Mouse (Mus musculus): ENCODE measurements around the gene Gm17387. TPM values are rescaled to one million over a fixed set of nuclear protein-coding genes. Genes with fewer than 3 reads are reported as not detected.
"Not testable (repeated sequence)": the region's sequence is repeated elsewhere in the genome, so short reads cannot be mapped to it uniquely, and the experiment has no call there.

Gm17387 gene
- polyA plus RNA-seq, 1 experiment = not detected

DNA sequence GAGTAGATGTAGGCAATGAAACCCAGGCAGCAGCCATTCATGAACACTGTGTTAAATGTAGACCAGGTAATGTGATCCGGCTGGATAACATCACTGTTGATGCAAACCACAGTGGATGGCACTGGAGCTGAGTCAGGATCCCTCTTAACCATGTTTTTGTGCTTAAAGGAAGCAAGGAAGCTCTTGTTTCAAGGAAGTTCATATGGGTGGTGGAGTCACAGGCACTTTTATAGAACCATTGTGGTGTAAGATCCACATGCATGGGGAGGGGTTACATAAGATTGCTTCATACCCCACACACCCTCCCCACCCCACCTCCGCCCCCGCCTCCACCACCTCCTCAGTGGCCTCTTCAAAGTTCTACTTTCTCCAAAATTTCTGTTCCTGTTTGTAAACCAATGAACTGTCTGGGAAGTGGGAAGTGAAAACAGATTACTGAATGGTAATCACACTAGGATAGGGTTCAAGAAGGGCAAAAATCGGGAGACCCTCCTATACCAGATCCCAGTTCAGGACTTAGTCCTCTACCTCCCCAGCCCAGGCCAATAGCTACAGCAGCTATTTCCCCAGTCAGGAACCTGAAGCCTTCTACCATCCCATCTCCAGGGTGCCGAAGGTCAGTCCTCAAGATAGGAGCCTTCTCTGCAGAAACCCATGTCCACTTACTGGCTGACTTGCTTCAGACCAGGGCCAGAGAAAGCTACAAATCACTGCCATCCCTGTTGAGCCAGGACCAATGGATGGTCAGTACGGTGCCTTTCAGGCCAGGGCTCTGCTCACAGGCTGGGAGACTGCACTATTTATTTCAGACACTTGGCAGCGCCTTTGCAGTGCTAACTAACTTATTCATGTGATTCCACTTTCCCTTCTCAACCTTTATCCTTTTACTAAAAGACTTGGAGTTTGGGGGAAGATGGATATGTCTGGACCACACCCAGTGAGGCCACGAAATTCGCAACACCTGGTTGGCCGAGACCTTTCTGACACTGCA, 11.9 kb upstream of the Gm17387 start:
- H3K4me1 ChIP-seq (ENCODE audit: control insufficient read depth, insufficient read depth, low read length) = peaks cover 3% of the 10 kb centered on the region; the same call in 1 of the 2 replicates
- H3K27me3 ChIP-seq (ENCODE audit: control insufficient read depth, insufficient read depth, low read length) = no peaks in the 10 kb centered on the region
- TF ChIP-seq POLR2A (IDR thresholded peaks at IDR 0.05; ENCODE audit: control insufficient read depth, low read depth, low read length) (no peak), CTCF (IDR thresholded peaks at IDR 0.05; ENCODE audit: control insufficient read depth, insufficient read depth, insufficient replicate concordance, low read depth, low read length) (no peak)
- no peak overlapping the region for H3K27ac ChIP-seq (ENCODE audit: control insufficient read depth, insufficient read depth, low read depth, low read length)
- no peaks in the 10 kb centered on the region for H3K36me3 ChIP-seq (ENCODE audit: control insufficient read depth, insufficient read depth, low read length)
- H3K4me3 ChIP-seq (ENCODE audit: control insufficient read depth, low read depth, low read length) = no peak overlapping the region

DNA sequence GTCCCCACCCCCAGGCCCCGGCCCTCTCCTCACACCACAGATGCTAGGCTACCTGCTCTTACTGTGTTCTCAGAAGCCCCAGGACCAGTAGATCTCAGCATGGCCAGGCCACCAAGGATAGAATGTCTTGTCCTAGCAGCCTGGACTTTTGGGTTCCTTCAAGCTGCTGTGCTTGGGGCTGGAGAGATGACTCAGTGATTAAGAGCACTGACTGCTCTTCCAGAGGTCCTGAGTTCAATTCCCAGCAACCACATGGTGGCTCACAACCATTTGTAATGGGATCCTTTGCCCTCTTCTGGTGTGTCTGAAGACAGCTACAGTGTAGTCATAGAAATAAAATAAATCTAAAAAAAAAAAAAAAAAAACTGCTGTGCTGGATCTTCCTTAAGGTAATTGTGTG, 11.1 kb upstream of the Gm17387 start, which contains the start of gene Ifitm6:
Gene Ifitm6 (minus strand): TSS at position 101 of the 400 bp plus-strand sequence.
- H3K27ac ChIP-seq (ENCODE audit: control insufficient read depth, insufficient read depth, low read depth, low read length); H3K4me1 ChIP-seq (ENCODE audit: control insufficient read depth, insufficient read depth, low read length); H3K36me3 ChIP-seq (ENCODE audit: control insufficient read depth, insufficient read depth, low read length); H3K27me3 ChIP-seq (ENCODE audit: control insufficient read depth, insufficient read depth, low read length); H3K4me3 ChIP-seq (ENCODE audit: control insufficient read depth, low read depth, low read length): not testable (repeated sequence)

DNA sequence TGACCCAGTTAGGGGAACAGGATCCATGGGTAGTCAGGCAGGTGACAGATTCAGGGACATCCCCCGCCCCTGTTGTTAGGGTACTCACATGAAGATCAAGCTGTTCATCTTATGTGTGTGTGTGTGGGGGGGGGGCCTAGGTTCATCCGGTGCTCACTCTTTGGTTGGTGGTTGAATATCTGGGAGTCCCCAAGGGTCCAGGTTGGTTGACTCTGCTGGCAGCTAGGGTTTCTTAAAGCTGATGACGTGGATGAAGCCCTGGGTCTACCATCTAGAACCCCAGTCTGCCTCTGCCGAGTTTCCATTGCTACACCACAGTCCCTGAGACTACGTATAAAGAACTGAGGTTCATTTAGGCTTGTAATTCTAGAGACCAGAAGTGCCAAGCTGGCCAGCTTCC, 9.9 kb upstream of the Gm17387 start:
- H3K27me3 ChIP-seq (ENCODE audit: control insufficient read depth, insufficient read depth, low read length) = no peaks in the 10 kb centered on the region
- H3K4me1 ChIP-seq (ENCODE audit: control insufficient read depth, insufficient read depth, low read length) = peaks cover 3% of the 10 kb centered on the region; the same call in 1 of the 2 replicates
- H3K4me3 ChIP-seq (ENCODE audit: control insufficient read depth, low read depth, low read length) = no peak overlapping the region
- no peak overlapping the region for H3K27ac ChIP-seq (ENCODE audit: control insufficient read depth, insufficient read depth, low read depth, low read length)
- TF ChIP-seq POLR2A (IDR thresholded peaks at IDR 0.05; ENCODE audit: control insufficient read depth, low read depth, low read length) (no peak), CTCF (IDR thresholded peaks at IDR 0.05; ENCODE audit: control insufficient read depth, insufficient read depth, insufficient replicate concordance, low read depth, low read length) (no peak)
- no peaks in the 10 kb centered on the region for H3K36me3 ChIP-seq (ENCODE audit: control insufficient read depth, insufficient read depth, low read length)

DNA sequence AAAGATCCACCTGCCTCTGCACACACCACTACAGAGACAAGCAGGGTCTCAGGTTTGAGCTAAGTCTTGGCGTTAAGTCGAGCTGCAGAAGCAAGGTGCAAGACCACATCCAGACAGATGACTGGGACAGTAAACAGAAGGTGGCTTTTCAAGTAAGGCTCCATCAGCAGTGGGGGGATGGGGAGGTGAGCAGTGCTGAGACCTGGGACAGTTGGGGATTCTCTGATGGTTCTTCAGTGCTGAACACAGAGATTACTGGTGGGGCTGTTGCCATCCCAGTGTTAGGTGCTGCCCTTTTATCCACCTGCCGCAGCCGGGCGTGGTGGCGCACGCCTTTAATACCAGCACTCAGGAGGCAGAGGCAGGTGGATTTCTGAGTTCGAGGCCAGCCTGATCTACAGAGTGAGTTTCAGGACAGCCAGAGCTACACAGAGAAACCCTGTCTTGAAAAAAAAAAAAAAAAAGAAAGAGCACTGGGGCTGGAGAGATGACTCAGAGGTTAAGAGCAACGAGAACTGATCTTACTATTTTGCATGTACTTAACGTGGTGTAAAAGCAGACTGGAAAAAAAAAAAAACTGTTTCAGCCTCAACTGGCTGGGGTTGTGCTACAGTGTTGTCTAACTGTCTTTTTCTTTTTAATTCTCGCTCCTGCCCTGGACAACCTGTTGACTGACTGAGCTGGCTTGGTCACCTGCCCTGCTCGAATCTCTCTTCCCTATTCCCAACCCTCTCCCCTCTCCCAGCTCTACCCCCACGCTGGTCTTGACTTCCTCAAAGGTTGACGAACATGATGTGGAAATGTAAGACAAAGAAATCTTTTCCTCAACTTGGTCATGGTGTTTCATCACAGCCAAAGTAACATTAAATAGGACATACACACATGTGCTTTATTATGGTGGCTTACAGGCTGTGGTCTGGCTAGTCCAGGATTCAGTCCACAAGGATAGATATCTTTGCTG, 7.2 kb upstream of the Gm17387 start:
- no peaks in the 10 kb centered on the region for H3K36me3 ChIP-seq (ENCODE audit: control insufficient read depth, insufficient read depth, low read length)
- peaks cover 3% of the 10 kb centered on the region; the same call in 1 of the 2 replicates for H3K4me1 ChIP-seq (ENCODE audit: control insufficient read depth, insufficient read depth, low read length)
- H3K27ac ChIP-seq (ENCODE audit: control insufficient read depth, insufficient read depth, low read depth, low read length) = no peak overlapping the region
- TF ChIP-seq CTCF (IDR thresholded peaks at IDR 0.05; ENCODE audit: control insufficient read depth, insufficient read depth, insufficient replicate concordance, low read depth, low read length) = no peak
- no peak for TF ChIP-seq POLR2A (IDR thresholded peaks at IDR 0.05; ENCODE audit: control insufficient read depth, low read depth, low read length)
- H3K27me3 ChIP-seq (ENCODE audit: control insufficient read depth, insufficient read depth, low read length) = no peaks in the 10 kb centered on the region
- H3K4me3 ChIP-seq (ENCODE audit: control insufficient read depth, low read depth, low read length) = no peak overlapping the region

DNA sequence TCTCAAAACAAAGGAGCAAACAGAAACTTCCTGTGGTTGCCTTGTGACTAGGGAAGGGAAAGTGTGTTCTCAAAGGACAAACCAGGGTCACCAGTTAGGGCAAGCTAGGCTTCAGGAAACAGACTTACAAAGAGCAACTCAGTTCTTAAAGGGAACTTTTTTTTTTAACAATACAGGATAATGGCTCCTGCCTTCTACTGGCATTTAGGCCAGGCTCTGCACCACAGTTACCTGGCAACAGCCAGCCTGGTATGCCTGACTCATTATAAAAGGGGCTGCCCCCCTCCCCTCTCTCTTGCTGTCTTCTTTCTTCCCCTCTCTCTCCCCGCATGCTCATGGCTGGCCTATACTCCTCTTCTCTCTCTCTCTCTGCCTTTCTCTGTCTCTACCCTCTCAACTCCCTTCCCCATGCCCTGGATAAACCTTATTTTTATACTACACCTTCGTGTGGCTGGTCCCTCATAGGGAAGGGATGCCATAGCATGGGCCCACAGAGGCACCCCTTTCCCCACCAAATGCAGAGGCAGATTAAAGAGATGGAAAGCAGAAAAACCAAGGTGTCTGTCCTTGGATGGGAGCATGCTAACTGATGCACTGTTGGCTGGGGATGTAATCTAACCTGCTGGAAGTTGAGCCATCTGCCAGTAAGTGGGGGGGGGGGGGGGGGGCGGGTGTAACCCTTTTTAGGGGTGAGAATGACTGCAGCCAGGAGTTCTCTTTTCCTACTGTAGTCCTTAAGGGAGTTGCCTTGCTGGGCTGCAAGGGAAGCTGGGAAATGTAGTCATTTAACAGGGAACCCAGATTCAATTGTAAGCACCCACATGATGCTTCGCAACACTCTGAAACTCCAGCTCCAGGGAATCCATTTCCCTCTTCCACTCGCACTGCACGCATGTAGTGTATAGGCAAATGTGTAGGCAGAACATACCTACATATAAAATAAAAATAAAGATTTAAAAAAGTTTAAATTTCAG, 3.8 kb upstream of the Gm17387 start:
- H3K36me3 ChIP-seq (ENCODE audit: control insufficient read depth, insufficient read depth, low read length) = no peaks in the 10 kb centered on the region
- H3K4me1 ChIP-seq (ENCODE audit: control insufficient read depth, insufficient read depth, low read length) = peaks cover 3% of the 10 kb centered on the region; the same call in 1 of the 2 replicates
- H3K27ac ChIP-seq (ENCODE audit: control insufficient read depth, insufficient read depth, low read depth, low read length) = no peak overlapping the region; the same call in 1 of the 2 replicates
- H3K27me3 ChIP-seq (ENCODE audit: control insufficient read depth, insufficient read depth, low read length) = no peaks in the 10 kb centered on the region
- no peak overlapping the region for H3K4me3 ChIP-seq (ENCODE audit: control insufficient read depth, low read depth, low read length)
- TF ChIP-seq POLR2A (IDR thresholded peaks at IDR 0.05; ENCODE audit: control insufficient read depth, low read depth, low read length) (no peak), CTCF (IDR thresholded peaks at IDR 0.05; ENCODE audit: control insufficient read depth, insufficient read depth, insufficient replicate concordance, low read depth, low read length) (no peak)

DNA sequence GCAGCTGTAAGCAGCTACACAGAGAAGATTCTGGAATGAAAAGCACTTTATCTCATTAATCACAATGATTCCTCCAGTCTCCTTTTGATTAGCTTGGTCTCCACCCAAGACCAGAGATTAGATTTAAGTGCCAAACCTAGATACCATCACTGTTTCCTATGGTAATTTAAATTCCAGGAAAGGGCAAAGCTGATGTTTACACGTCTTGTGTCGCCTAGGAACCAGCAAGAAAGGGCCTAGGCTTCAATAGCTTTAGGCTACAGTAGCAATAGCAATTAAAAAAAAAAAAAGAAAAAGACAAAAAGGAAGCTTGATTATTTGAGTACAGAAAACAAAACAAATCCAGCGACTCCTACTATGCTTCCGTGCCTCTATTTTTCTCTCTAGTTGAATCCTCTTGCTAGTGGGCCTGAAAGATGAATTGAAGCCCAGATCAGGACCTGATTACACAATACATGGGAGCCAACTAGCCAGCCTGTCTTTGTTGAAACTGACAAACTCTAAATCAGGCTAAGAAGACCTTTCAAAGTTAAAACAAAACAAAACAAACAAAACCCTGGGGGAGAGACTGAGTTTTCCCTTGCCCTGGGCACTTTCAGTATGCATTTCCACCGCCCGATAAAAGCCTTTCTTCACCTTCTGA, 2.7 kb upstream of the Gm17387 start:
- Histone ChIP-seq H3K36me3 (ENCODE audit: control insufficient read depth, insufficient read depth, low read length) (no peaks in the 10 kb centered on the region), H3K4me1 (ENCODE audit: control insufficient read depth, insufficient read depth, low read length) (no peaks in the 10 kb centered on the region), H3K27me3 (ENCODE audit: control insufficient read depth, insufficient read depth, low read length) (no peaks in the 10 kb centered on the region), H3K27ac (ENCODE audit: control insufficient read depth, insufficient read depth, low read depth, low read length) (no peak overlapping the region), H3K4me3 (ENCODE audit: control insufficient read depth, low read depth, low read length) (no peak overlapping the region)
- TF ChIP-seq POLR2A (IDR thresholded peaks at IDR 0.05; ENCODE audit: control insufficient read depth, low read depth, low read length) (no peak), CTCF (IDR thresholded peaks at IDR 0.05; ENCODE audit: control insufficient read depth, insufficient read depth, insufficient replicate concordance, low read depth, low read length) (no peak)
